Mouse (Mus musculus) kidney, adult 2 months (tissue): ENCODE data around the gene Pde1a.

Experiments used
- CTCF ChIP-seq: fragments of 200-500 bp; conservative IDR thresholded peaks from 2 replicates; pipeline ENCODE4 v1.5.1; 2011; ENCODE audit warnings: low read depth, mild to moderate bottlenecking, control low read depth, low read length, moderate library complexity, mixed read lengths; ENCODE audit not compliant: insufficient read depth, insufficient read length
- POLR2A ChIP-seq: fragments of 200-500 bp; IDR thresholded peaks from one replicate; pipeline ENCODE4 v1.6.1; 2011; ENCODE audit warnings: low read depth, low read length, control low read depth

DNA sequence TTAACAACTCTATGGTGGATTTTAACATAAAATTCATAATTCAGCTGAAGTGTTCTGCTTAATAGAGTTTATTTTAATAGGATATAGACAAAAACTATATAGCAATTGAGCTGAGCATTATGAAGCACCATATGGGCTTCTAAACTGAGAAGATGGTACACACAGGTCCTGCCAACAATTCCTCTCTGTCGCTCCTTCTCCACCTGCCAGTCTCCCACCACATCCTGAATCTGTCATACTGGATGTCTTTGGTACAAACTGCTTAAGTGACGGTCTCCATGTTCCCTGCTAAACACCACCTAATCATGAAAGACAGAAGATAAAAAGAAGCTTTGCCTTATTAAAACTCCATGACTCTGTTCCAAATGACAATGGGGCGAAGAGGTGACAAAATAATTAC, 20.1 kb upstream of the Pde1a start:
- no peak for TF ChIP-seq POLR2A
- TF ChIP-seq CTCF = no peak
